Mouse (Mus musculus): ENCODE measurements around the gene Gm17783.

DNA sequence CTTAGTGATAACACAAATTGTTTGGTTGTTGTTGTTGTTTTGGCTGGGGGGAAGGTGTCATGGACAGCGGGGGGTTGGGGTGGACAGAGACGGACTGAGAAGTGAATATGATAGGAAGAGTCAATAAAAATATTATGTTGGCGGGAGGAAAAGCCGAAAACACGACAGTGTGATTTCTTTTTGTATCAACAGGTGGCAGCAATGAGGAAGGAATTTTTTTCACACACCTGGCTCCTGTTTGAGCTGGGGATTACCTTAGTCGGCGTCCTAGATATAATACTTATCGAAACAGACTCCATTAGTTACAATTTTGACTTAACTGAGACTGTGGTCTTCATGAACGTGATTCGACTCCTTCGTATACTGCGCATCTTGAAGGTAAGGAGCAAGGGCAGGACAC lies 48.0 kb upstream of the Gm17783 start:
- TF ChIP-seq POLR2A (IDR thresholded peaks at IDR 0.05; ENCODE audit: borderline replicate concordance, control insufficient read depth, low read depth, low read length) (no peak), CTCF (IDR thresholded peaks at IDR 0.05; ENCODE audit: control insufficient read depth, insufficient read depth, low read length) (no peak)
